Mouse (Mus musculus) natural killer cell, adult 2 months (primary cell): ENCODE measurements around the gene Hes1.

Source experiments
- DNase-seq, 2 experiments: peaks; one replicate each; pipeline ENCODE4 v3.0.0; 2022; ENCODE audit warnings: low spot score in 2 of 2

The Hes1 gene

GRCm38 (mm10) chr16:30063984-30064453 is at the start of gene Hes1:
Hes1 (plus strand) TSS chr16:30064384.
- DNase-seq: peak; percentile 78 to 89

GRCm38 (mm10) chr16:30016064-30016463 is 48.1 kb upstream of the Hes1 start:
- DNase-seq: no peak

- DNase-seq: no peak
Measured at GRCm38 (mm10) chr16:30020124-30020523, 44.1 kb upstream of the Hes1 start.

GRCm38 (mm10) chr16:30022352-30022751 is 41.8 kb upstream of the Hes1 start:
- no peak for DNase-seq

- DNase-seq: peak in 1 of 2 experiments; percentile 44
Measured at GRCm38 (mm10) chr16:30022890-30023797, 41.0 kb upstream of the Hes1 start.

GRCm38 (mm10) chr16:30024681-30025262 is 39.4 kb upstream of the Hes1 start:
- peak; percentile 80 to 83 for DNase-seq

- no peak for DNase-seq
Measured at GRCm38 (mm10) chr16:30028184-30028583, 36.0 kb upstream of the Hes1 start.

- no peak for DNase-seq
Measured at GRCm38 (mm10) chr16:30029264-30030003, 34.8 kb upstream of the Hes1 start.

- DNase-seq: no peak
Measured at GRCm38 (mm10) chr16:30032326-30032904, 31.8 kb upstream of the Hes1 start.

- DNase-seq: no peak
Measured at GRCm38 (mm10) chr16:30033390-30033789, 30.8 kb upstream of the Hes1 start.

GRCm38 (mm10) chr16:30034001-30034400 is 30.2 kb upstream of the Hes1 start:
- DNase-seq: no peak

- no peak for DNase-seq
Measured at GRCm38 (mm10) chr16:30034521-30034920, 29.7 kb upstream of the Hes1 start.

- DNase-seq: peak in 1 of 2 experiments; percentile 26
Measured at GRCm38 (mm10) chr16:30034979-30035440, 29.2 kb upstream of the Hes1 start.

- no peak for DNase-seq
Measured at GRCm38 (mm10) chr16:30036104-30036503, 28.1 kb upstream of the Hes1 start.

GRCm38 (mm10) chr16:30038663-30039593 is 25.3 kb upstream of the Hes1 start:
- DNase-seq: peak in 1 of 2 experiments; percentile 88

- no peak for DNase-seq
Measured at GRCm38 (mm10) chr16:30039841-30040240, 24.3 kb upstream of the Hes1 start.

GRCm38 (mm10) chr16:30042859-30043258 is 21.3 kb upstream of the Hes1 start:
- no peak for DNase-seq

GRCm38 (mm10) chr16:30045615-30046014 is 18.6 kb upstream of the Hes1 start:
- DNase-seq: no peak

GRCm38 (mm10) chr16:30047010-30047409 is 17.2 kb upstream of the Hes1 start:
- DNase-seq: no peak

GRCm38 (mm10) chr16:30047421-30047831 is 16.8 kb upstream of the Hes1 start:
- no peak for DNase-seq
